Mouse (Mus musculus): ENCODE data around the gene Med13l. TPM values are rescaled to one million over a fixed set of nuclear protein-coding genes. Genes with fewer than 3 reads are reported as not detected.

Gene Med13l
- polyA plus RNA-seq, 1 experiment from 2014 or later: 14.9 TPM

- Histone ChIP-seq H3K4me1 (replicated peaks; ENCODE audit: control insufficient read depth, insufficient read depth, low read length) (peaks cover 29% of the 10 kb centered on the region), H3K9me3 (ENCODE audit: control insufficient read depth, low read length) (no peaks in the 10 kb centered on the region), H3K4me3 (ENCODE audit: low read depth, low read length) (no peak overlapping the region), H3K27ac (ENCODE audit: low read depth) (no peak overlapping the region), H3K4me2 (ENCODE audit: low read length) (no peak overlapping the region), H3K9ac (ENCODE audit: low read length) (no peak overlapping the region), H3K36me3 (ENCODE audit: control insufficient read depth, insufficient read depth, low read length) (no peaks in the 10 kb centered on the region), H3K27me3 (replicated peaks; ENCODE audit: control insufficient read depth, insufficient read depth, low read length) (no peaks in the 10 kb centered on the region)
- DNase-seq (ENCODE audit: low spot score): no peak
- 78% methylated on average over 7 of the region's 7 CpGs for WGBS
- no peak for ATAC-seq (replicated peaks; ENCODE audit: low FRiP score, low TSS enrichment, low read depth)
These were observed 59.9 kb downstream of the Med13l start for GRCm38 (mm10) chr5:118620330-118620910.

DNA sequence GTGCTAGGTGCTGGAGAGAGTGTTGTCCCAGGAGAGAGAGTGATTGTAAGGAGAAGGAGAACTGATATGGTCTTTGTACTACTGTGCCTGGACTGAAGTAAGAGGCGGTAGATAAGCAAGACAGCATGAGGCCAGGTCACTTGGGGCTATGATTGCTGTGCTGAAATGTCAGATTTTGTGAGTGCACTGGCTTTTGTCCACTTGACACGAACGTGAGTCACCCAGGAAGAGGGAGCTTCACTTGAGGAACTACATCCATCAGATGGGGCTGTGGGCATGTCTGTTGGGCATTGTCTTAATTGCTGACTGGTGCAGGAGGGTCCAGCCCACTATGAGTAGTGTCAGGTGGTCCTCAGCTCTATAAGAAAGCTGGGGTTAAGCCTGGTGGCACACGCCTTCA lies 61.4 kb downstream of the Med13l start:
- H3K27ac ChIP-seq (ENCODE audit: low read depth): no peak overlapping the region
- WGBS: 62% methylated on average over 4 of the region's 4 CpGs
- H3K9me3 ChIP-seq (ENCODE audit: control insufficient read depth, low read length): no peaks in the 10 kb centered on the region
- H3K27me3 ChIP-seq (replicated peaks; ENCODE audit: control insufficient read depth, insufficient read depth, low read length): no peaks in the 10 kb centered on the region
- no peak overlapping the region for H3K4me3 ChIP-seq (ENCODE audit: low read depth, low read length)
- ATAC-seq (replicated peaks; ENCODE audit: low FRiP score, low TSS enrichment, low read depth) (no peak), DNase-seq (ENCODE audit: low spot score) (no peak)
- no peak overlapping the region for H3K4me2 ChIP-seq (ENCODE audit: low read length)
- peaks cover 29% of the 10 kb centered on the region for H3K4me1 ChIP-seq (replicated peaks; ENCODE audit: control insufficient read depth, insufficient read depth, low read length)
- H3K36me3 ChIP-seq (ENCODE audit: control insufficient read depth, insufficient read depth, low read length): no peaks in the 10 kb centered on the region
- H3K9ac ChIP-seq (ENCODE audit: low read length): no peak overlapping the region

DNA sequence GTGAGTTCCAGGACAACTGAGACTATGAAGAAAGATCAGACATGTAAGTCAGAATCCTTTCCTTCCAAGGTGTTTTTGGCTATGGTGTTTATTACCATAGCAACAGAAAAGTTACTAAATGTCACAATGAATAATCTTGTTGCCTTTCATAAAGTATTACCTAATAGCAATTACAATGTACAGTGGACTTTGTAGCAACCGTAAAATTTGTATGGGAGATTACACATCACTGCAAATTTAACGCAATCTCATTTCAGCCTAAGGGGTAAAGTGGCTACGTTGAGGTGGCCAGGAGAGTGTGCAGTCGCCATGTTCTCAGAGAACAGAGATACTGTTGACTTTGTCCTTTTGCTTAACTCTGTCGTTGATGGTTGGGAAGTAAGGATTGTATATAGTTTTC lies 61.9 kb downstream of the Med13l start:
- WGBS: 91% methylated on average over 5 of the region's 5 CpGs
- Histone ChIP-seq H3K4me1 (replicated peaks; ENCODE audit: control insufficient read depth, insufficient read depth, low read length) (peaks cover 24% of the 10 kb centered on the region), H3K27me3 (replicated peaks; ENCODE audit: control insufficient read depth, insufficient read depth, low read length) (no peaks in the 10 kb centered on the region), H3K36me3 (ENCODE audit: control insufficient read depth, insufficient read depth, low read length) (no peaks in the 10 kb centered on the region), H3K4me3 (ENCODE audit: low read depth, low read length) (no peak overlapping the region), H3K27ac (ENCODE audit: low read depth) (no peak overlapping the region), H3K4me2 (ENCODE audit: low read length) (no peak overlapping the region), H3K9ac (ENCODE audit: low read length) (no peak overlapping the region), H3K9me3 (ENCODE audit: control insufficient read depth, low read length) (no peaks in the 10 kb centered on the region)
- no peak for ATAC-seq (replicated peaks; ENCODE audit: low FRiP score, low TSS enrichment, low read depth)
- no peak for DNase-seq (ENCODE audit: low spot score)

DNA sequence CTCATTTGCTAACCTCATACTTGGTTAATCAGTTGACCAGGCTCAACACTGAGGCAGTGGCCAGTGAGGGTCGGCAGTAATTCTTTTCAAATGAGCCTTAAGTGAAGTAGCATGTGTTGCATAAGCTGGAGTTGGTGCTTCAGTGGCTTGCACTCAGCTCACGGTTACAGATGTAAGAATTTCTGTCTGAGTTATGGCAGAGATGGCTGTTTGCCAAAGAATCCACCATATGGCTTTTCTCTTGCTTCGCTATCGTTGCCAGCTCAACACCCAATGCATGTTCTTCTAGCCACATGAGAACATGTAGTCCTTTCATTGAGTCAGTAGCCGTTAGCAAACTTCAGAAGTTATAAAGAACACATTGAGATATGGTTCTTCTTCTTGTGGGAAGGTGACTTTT lies 63.3 kb downstream of the Med13l start:
- Histone ChIP-seq H3K9me3 (ENCODE audit: control insufficient read depth, low read length) (no peaks in the 10 kb centered on the region), H3K27me3 (replicated peaks; ENCODE audit: control insufficient read depth, insufficient read depth, low read length) (no peaks in the 10 kb centered on the region), H3K4me1 (replicated peaks; ENCODE audit: control insufficient read depth, insufficient read depth, low read length) (peaks cover 27% of the 10 kb centered on the region; the same call in 1 of the 2 replicates), H3K4me3 (ENCODE audit: low read depth, low read length) (no peak overlapping the region), H3K27ac (ENCODE audit: low read depth) (no peak overlapping the region), H3K9ac (ENCODE audit: low read length) (no peak overlapping the region), H3K4me2 (ENCODE audit: low read length) (no peak overlapping the region), H3K36me3 (ENCODE audit: control insufficient read depth, insufficient read depth, low read length) (no peaks in the 10 kb centered on the region)
- WGBS: 54% methylated on average over 5 of the region's 5 CpGs
- ATAC-seq (replicated peaks; ENCODE audit: low FRiP score, low TSS enrichment, low read depth) (no peak), DNase-seq (ENCODE audit: low spot score) (no peak)

DNA sequence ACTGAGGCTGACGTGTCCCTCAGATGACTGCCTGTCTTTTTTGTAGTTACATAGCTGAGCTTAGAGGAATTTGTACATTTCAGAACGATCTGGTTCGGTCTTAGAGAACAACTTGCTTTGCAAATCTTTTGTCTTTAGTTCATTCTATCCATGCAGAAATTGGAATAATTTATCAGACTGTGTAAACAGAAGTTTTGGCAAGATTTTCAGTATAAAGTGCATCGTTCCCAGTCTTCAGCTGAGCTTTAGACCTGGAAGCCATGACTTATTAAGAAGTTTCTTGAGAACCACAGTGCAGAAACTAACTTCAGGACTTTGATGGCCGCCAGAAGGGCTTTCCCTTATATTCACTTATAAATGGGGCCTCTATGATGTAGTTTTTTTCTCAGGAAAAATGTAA lies 67.2 kb downstream of the Med13l start:
- no peak overlapping the region for H3K4me3 ChIP-seq (ENCODE audit: low read depth, low read length)
- ATAC-seq (replicated peaks; ENCODE audit: low FRiP score, low TSS enrichment, low read depth) (no peak), DNase-seq (ENCODE audit: low spot score) (no peak)
- no peaks in the 10 kb centered on the region for H3K36me3 ChIP-seq (ENCODE audit: control insufficient read depth, insufficient read depth, low read length)
- H3K27ac ChIP-seq (ENCODE audit: low read depth): no peak overlapping the region
- no peaks in the 10 kb centered on the region for H3K27me3 ChIP-seq (replicated peaks; ENCODE audit: control insufficient read depth, insufficient read depth, low read length)
- 54% methylated on average over 5 of the region's 5 CpGs for WGBS
- peaks cover 9% of the 10 kb centered on the region; the same call in 1 of the 2 replicates for H3K4me1 ChIP-seq (replicated peaks; ENCODE audit: control insufficient read depth, insufficient read depth, low read length)
- no peaks in the 10 kb centered on the region for H3K9me3 ChIP-seq (ENCODE audit: control insufficient read depth, low read length)
- no peak overlapping the region for H3K4me2 ChIP-seq (ENCODE audit: low read length)
- H3K9ac ChIP-seq (ENCODE audit: low read length): no peak overlapping the region

DNA sequence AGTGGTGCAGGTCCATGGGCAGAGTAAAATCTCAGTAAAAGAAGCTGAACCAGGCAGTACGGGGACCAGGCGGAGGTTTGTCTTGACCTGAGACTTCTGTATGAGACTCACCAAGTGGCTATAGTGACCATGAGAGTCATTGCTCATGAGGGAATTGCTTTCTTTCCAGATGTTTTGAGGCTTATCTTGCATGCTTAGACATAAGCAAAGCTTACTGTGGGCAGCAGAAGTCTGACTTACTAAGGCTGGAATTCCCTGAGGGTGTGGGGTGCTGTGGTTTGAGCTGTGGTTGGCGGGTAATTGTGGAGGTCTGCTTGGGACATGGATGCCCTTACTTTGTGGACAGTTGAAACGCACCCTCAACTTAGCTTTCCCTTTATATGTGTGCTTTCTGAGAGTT lies 67.7 kb downstream of the Med13l start:
- Histone ChIP-seq H3K4me3 (ENCODE audit: low read depth, low read length) (no peak overlapping the region), H3K27me3 (replicated peaks; ENCODE audit: control insufficient read depth, insufficient read depth, low read length) (no peaks in the 10 kb centered on the region), H3K4me1 (replicated peaks; ENCODE audit: control insufficient read depth, insufficient read depth, low read length) (peaks cover 12% of the 10 kb centered on the region; the same call in 1 of the 2 replicates), H3K27ac (ENCODE audit: low read depth) (no peak overlapping the region), H3K4me2 (ENCODE audit: low read length) (no peak overlapping the region), H3K36me3 (ENCODE audit: control insufficient read depth, insufficient read depth, low read length) (no peaks in the 10 kb centered on the region), H3K9ac (ENCODE audit: low read length) (no peak overlapping the region), H3K9me3 (ENCODE audit: control insufficient read depth, low read length) (no peaks in the 10 kb centered on the region)
- DNase-seq (ENCODE audit: low spot score): no peak
- no peak for ATAC-seq (replicated peaks; ENCODE audit: low FRiP score, low TSS enrichment, low read depth)
- WGBS: 84% methylated on average over 4 of the region's 4 CpGs

GRCm38 (mm10) chr5:118632346-118632745 lies 71.9 kb downstream of the Med13l start:
- ATAC-seq (replicated peaks; ENCODE audit: low FRiP score, low TSS enrichment, low read depth) (no peak), DNase-seq (ENCODE audit: low spot score) (no peak)
- Histone ChIP-seq H3K9me3 (ENCODE audit: control insufficient read depth, low read length) (no peaks in the 10 kb centered on the region), H3K4me2 (ENCODE audit: low read length) (no peak overlapping the region), H3K27me3 (replicated peaks; ENCODE audit: control insufficient read depth, insufficient read depth, low read length) (no peaks in the 10 kb centered on the region), H3K4me3 (ENCODE audit: low read depth, low read length) (no peak overlapping the region), H3K9ac (ENCODE audit: low read length) (no peak overlapping the region), H3K4me1 (replicated peaks; ENCODE audit: control insufficient read depth, insufficient read depth, low read length) (peaks cover 36% of the 10 kb centered on the region), H3K27ac (ENCODE audit: low read depth) (no peak overlapping the region), H3K36me3 (ENCODE audit: control insufficient read depth, insufficient read depth, low read length) (no peaks in the 10 kb centered on the region)
- 77% methylated on average over 8 of the region's 8 CpGs for WGBS

DNA sequence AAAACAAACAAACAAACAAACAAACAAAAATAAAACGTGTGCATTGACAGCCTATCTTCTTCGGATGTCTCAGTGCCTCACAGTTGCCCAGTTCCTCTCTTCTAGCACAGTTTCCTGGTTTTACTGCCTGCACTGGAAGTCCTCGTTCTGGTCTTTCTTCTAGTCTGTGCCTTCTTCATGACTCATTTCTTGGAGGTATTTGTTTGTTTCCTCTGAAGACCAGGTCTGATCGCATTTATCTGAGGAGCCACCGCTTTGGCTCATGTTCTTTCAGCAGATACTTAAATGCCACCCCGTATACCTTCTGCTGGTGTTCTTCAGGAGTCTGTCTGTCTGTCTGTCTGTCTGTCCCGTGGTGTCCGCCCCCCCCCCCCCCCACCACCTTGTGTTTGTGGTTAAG lies 72.6 kb downstream of the Med13l start:
- Histone ChIP-seq H3K27me3 (replicated peaks; ENCODE audit: control insufficient read depth, insufficient read depth, low read length) (no peaks in the 10 kb centered on the region), H3K27ac (ENCODE audit: low read depth) (no peak overlapping the region), H3K4me1 (replicated peaks; ENCODE audit: control insufficient read depth, insufficient read depth, low read length) (peaks cover 32% of the 10 kb centered on the region), H3K4me3 (ENCODE audit: low read depth, low read length) (no peak overlapping the region), H3K9ac (ENCODE audit: low read length) (no peak overlapping the region), H3K36me3 (ENCODE audit: control insufficient read depth, insufficient read depth, low read length) (no peaks in the 10 kb centered on the region), H3K9me3 (ENCODE audit: control insufficient read depth, low read length) (no peaks in the 10 kb centered on the region), H3K4me2 (ENCODE audit: low read length) (no peak overlapping the region)
- no peak for DNase-seq (ENCODE audit: low spot score)
- ATAC-seq (replicated peaks; ENCODE audit: low FRiP score, low TSS enrichment, low read depth): no peak
- WGBS: 50% methylated on average over 8 of the region's 8 CpGs

GRCm38 (mm10) chr5:118635476-118636187 lies 75.2 kb downstream of the Med13l start:
- no peak overlapping the region for H3K9ac ChIP-seq (ENCODE audit: low read length)
- DNase-seq (ENCODE audit: low spot score) (no peak), ATAC-seq (replicated peaks; ENCODE audit: low FRiP score, low TSS enrichment, low read depth) (no peak)
- H3K9me3 ChIP-seq (ENCODE audit: control insufficient read depth, low read length): no peaks in the 10 kb centered on the region
- H3K36me3 ChIP-seq (ENCODE audit: control insufficient read depth, insufficient read depth, low read length): no peaks in the 10 kb centered on the region
- H3K27me3 ChIP-seq (replicated peaks; ENCODE audit: control insufficient read depth, insufficient read depth, low read length): no peaks in the 10 kb centered on the region
- H3K4me3 ChIP-seq (ENCODE audit: low read depth, low read length): no peak overlapping the region
- WGBS: 17% methylated on average over 11 of the region's 11 CpGs
- H3K4me2 ChIP-seq (ENCODE audit: low read length): no peak overlapping the region
- no peak overlapping the region for H3K27ac ChIP-seq (ENCODE audit: low read depth)
- H3K4me1 ChIP-seq (replicated peaks; ENCODE audit: control insufficient read depth, insufficient read depth, low read length): peaks cover 46% of the 10 kb centered on the region
